Mouse (Mus musculus) heart, embryonic 14.5 days (tissue): ENCODE data around the gene Gm28729. TPM values are rescaled to one million over a fixed set of nuclear protein-coding genes. Genes with fewer than 3 reads are reported as not detected.
A peak's percentile ranks its signal among the peaks of the same experiment; 100 is the strongest.

Source experiments
- ATAC-seq: fragments of 200-750 bp; cut with Nextera tagmentation; 2 replicates; pipeline ENCODE4 v1.8.0; 2017; ENCODE audit warnings: low read depth, moderate TSS enrichment; ENCODE audit not compliant: insufficient number of reproducible peaks, insufficient read depth, low FRiP score
- H3K27ac ChIP-seq, 2 experiments: fragments of 200-500 bp in 1 of 2; fragments of 300-500 bp in 1 of 2; sonication (generic) in 1 of 2; replicated peaks in 1 of 2; 2 replicates each; pipeline ENCODE4 v1.5.1; 2012 to 2014; ENCODE audit warnings: low read depth in 2 of 2, low read length in 2 of 2, control low read depth in 1 of 2, mild to moderate bottlenecking in 1 of 2, mixed read lengths in 1 of 2; ENCODE audit not compliant: control insufficient read depth in 1 of 2, insufficient read depth in 1 of 2
- H3K27me3 ChIP-seq: fragments of 300-500 bp; sonication (generic); 2 replicates; pipeline ENCODE4 v1.6.1; 2014; ENCODE audit warnings: mild to moderate bottlenecking, low read length, control low read depth; ENCODE audit not compliant: control insufficient read depth, insufficient read depth
- H3K36me3 ChIP-seq: fragments of 300-500 bp; sonication (generic); 2 replicates; pipeline ENCODE4 v1.6.1; 2014; ENCODE audit warnings: mild to moderate bottlenecking, control low read depth, low read length, mixed read lengths; ENCODE audit not compliant: control insufficient read depth, insufficient read depth
- H3K4me1 ChIP-seq, 2 experiments: fragments of 200-500 bp in 1 of 2; fragments of 300-500 bp in 1 of 2; sonication (generic) in 1 of 2; 2 replicates each; pipeline ENCODE4 v1.6.1; 2012 to 2014; ENCODE audit warnings: low read length in 2 of 2, control low read depth in 1 of 2, mixed read lengths in 1 of 2; ENCODE audit not compliant: control insufficient read depth in 2 of 2, insufficient read depth in 2 of 2
- H3K4me2 ChIP-seq: fragments of 300-500 bp; sonication (generic); 2 replicates; pipeline ENCODE4 v1.6.1; 2014; ENCODE audit warnings: mild to moderate bottlenecking, low read length
- H3K4me3 ChIP-seq, 2 experiments: fragments of 200-500 bp in 1 of 2; fragments of 300-500 bp in 1 of 2; sonication (generic) in 1 of 2; 2 replicates each; pipeline ENCODE4 v1.5.1; 2012 to 2014; ENCODE audit warnings: low read length in 2 of 2, mild to moderate bottlenecking in 2 of 2, control low read depth in 1 of 2, low read depth in 1 of 2, moderate library complexity in 1 of 2; ENCODE audit not compliant: control insufficient read depth in 1 of 2, insufficient read depth in 1 of 2
- H3K9ac ChIP-seq: fragments of 300-500 bp; sonication (generic); 2 replicates; pipeline ENCODE4 v1.6.1; 2014; ENCODE audit warnings: mild to moderate bottlenecking, low read length
- H3K9me3 ChIP-seq: fragments of 300-500 bp; sonication (generic); 2 replicates; pipeline ENCODE4 v1.6.1; 2016; ENCODE audit warnings: low read length, control low read depth; ENCODE audit not compliant: control insufficient read depth
- WGBS: fragments of 180-500 bp; shearing (Covaris S2); extraction: QIAGEN DNeasy Blood & Tissue Kit; methylation state at CpG from one replicate; pipeline ENCODE4 v1.1.7; 2014; 5-methylcytosine and 5-hydroxymethylcytosine counted together
- polyA plus RNA-seq: library from polyadenylated mRNA; unstranded; fragments of >200 nt; fragmentation: Nextera tagmentation; extraction: Ambion mirVana; gene quantifications from 2 replicates; pipeline ENCODE4 v1.2.1, GENCODE M21; 2014

The Gm28729 gene
- polyA plus RNA-seq, 1 experiment from 2014 or later, result not detected

- Histone ChIP-seq H3K36me3 (peaks cover 20% of the 10 kb centered on the region; the same call in 1 of the 2 replicates), H3K27ac (no peak overlapping the region), H3K9me3 (0 out of 2 replicates have a peak, but pooled peaks cover 8% of the 10 kb centered on the region), H3K4me3 (no peak overlapping the region), H3K4me1 (no peaks in the 10 kb centered on the region), H3K9ac (no peak overlapping the region), H3K27me3 (no peaks in the 10 kb centered on the region), H3K4me2 (no peak overlapping the region)
- ATAC-seq, result no peak
- 79% methylated on average over 10 of the region's 10 CpGs for WGBS
Observed at GRCm38 (mm10) chr9:96460117-96460865, 64.8 kb downstream of the Gm28729 start.

GRCm38 (mm10) chr9:96455618-96456017 lies 69.4 kb downstream of the Gm28729 start:
- Histone ChIP-seq H3K4me1 (peaks cover 9 to 10% of the 10 kb centered on the region in 2 experiments), H3K36me3 (no peaks in the 10 kb centered on the region), H3K27me3 (no peaks in the 10 kb centered on the region), H3K27ac (no peak overlapping the region), H3K9ac (no peak overlapping the region), H3K4me3 (no peak overlapping the region), H3K4me2 (no peak overlapping the region), H3K9me3 (peaks cover 4% of the 10 kb centered on the region; the same call in 1 of the 2 replicates)
- ATAC-seq, result no peak
- WGBS, result 76% methylated on average over 8 of the region's 8 CpGs

- H3K36me3 ChIP-seq, result no peaks in the 10 kb centered on the region
- 74% methylated on average over 4 of the region's 4 CpGs for WGBS
- H3K4me2 ChIP-seq, result no peak overlapping the region
- H3K9me3 ChIP-seq, result peaks cover 4% of the 10 kb centered on the region; the same call in 1 of the 2 replicates
- no peak overlapping the region for H3K27ac ChIP-seq
- ATAC-seq, result no peak
- peaks cover 9 to 10% of the 10 kb centered on the region in 2 experiments for H3K4me1 ChIP-seq
- H3K4me3 ChIP-seq, result no peak overlapping the region
- H3K27me3 ChIP-seq, result no peaks in the 10 kb centered on the region
- H3K9ac ChIP-seq, result no peak overlapping the region
Observed at GRCm38 (mm10) chr9:96452956-96453355, 72.1 kb downstream of the Gm28729 start.

GRCm38 (mm10) chr9:96450900-96451720 lies 74.0 kb downstream of the Gm28729 start:
- peak overlapping the region; percentile 11; the same call in 1 of the 2 replicates for H3K4me2 ChIP-seq
- H3K27me3 ChIP-seq, result no peaks in the 10 kb centered on the region
- H3K36me3 ChIP-seq, result no peaks in the 10 kb centered on the region
- H3K27ac ChIP-seq, result peak overlapping the region; percentile 42 to 84
- no peak overlapping the region for H3K9ac ChIP-seq
- ATAC-seq, result peak; percentile 82
- peaks cover 9 to 10% of the 10 kb centered on the region in 2 experiments for H3K4me1 ChIP-seq
- peaks cover 4% of the 10 kb centered on the region; the same call in 1 of the 2 replicates for H3K9me3 ChIP-seq
- WGBS, result 16% methylated on average over 12 of the region's 12 CpGs
- no peak overlapping the region for H3K4me3 ChIP-seq

- no peaks in the 10 kb centered on the region for H3K27me3 ChIP-seq
- no peak overlapping the region for H3K27ac ChIP-seq
- ATAC-seq, result no peak
- 90% methylated on average over 9 of the region's 9 CpGs for WGBS
- no peak overlapping the region for H3K4me3 ChIP-seq
- H3K9ac ChIP-seq, result no peak overlapping the region
- H3K9me3 ChIP-seq, result peaks cover 4% of the 10 kb centered on the region; the same call in 1 of the 2 replicates
- H3K4me1 ChIP-seq, result peaks cover 9 to 10% of the 10 kb centered on the region in 2 experiments
- H3K36me3 ChIP-seq, result no peaks in the 10 kb centered on the region
- H3K4me2 ChIP-seq, result no peak overlapping the region
Observed at GRCm38 (mm10) chr9:96449514-96449913, 75.5 kb downstream of the Gm28729 start.

- ATAC-seq, result no peak
- H3K36me3 ChIP-seq, result no peaks in the 10 kb centered on the region
- no peaks in the 10 kb centered on the region for H3K9me3 ChIP-seq
- H3K4me2 ChIP-seq, result no peak overlapping the region
- WGBS, result 49% methylated on average over 4 of the region's 4 CpGs
- H3K9ac ChIP-seq, result no peak overlapping the region
- no peak overlapping the region for H3K4me3 ChIP-seq
- no peaks in the 10 kb centered on the region; a peak in 2 of 4 replicates for H3K4me1 ChIP-seq
- H3K27me3 ChIP-seq, result no peaks in the 10 kb centered on the region
- H3K27ac ChIP-seq, result no peak overlapping the region
Observed at GRCm38 (mm10) chr9:96445351-96445750, 79.7 kb downstream of the Gm28729 start.

GRCm38 (mm10) chr9:96442081-96442480 lies 83.0 kb downstream of the Gm28729 start:
- H3K4me2 ChIP-seq, result no peak overlapping the region

More at GRCm38 (mm10) chr9:96442081-96442480, 83.0 kb downstream of the Gm28729 start:
- H3K27ac ChIP-seq, result no peak overlapping the region
- 20% methylated on average over 10 of the region's 10 CpGs for WGBS
- no peaks in the 10 kb centered on the region for H3K9me3 ChIP-seq
- H3K9ac ChIP-seq, result no peak overlapping the region
- H3K4me3 ChIP-seq, result no peak overlapping the region
- peaks cover 11% of the 10 kb centered on the region in 2 experiments for H3K4me1 ChIP-seq
- no peaks in the 10 kb centered on the region for H3K27me3 ChIP-seq
- no peaks in the 10 kb centered on the region for H3K36me3 ChIP-seq
- no peak for ATAC-seq
